Mouse (Mus musculus) inflammation-experienced regulatory T-cells (primary cell): ENCODE data around the gene Mios. TPM values are rescaled to one million over a fixed set of nuclear protein-coding genes. Genes with fewer than 3 reads are reported as not detected.

Experiments used
- polyA plus RNA-seq, 2 experiments: library from polyadenylated mRNA; unstranded; fragments of 100-300 nt; shearing (Covaris generic); gene quantifications; one replicate each; pipeline ENCODE4 v1.2.1; 2017

Mios gene
- 10 to 100 TPM; 20.0 to 31.9 TPM for polyA plus RNA-seq

GRCm38 (mm10) chr6:8209047-8209865 lies at the start of gene Mios:
Gene Mios (plus strand): TSS chr6:8209222.

DNA sequence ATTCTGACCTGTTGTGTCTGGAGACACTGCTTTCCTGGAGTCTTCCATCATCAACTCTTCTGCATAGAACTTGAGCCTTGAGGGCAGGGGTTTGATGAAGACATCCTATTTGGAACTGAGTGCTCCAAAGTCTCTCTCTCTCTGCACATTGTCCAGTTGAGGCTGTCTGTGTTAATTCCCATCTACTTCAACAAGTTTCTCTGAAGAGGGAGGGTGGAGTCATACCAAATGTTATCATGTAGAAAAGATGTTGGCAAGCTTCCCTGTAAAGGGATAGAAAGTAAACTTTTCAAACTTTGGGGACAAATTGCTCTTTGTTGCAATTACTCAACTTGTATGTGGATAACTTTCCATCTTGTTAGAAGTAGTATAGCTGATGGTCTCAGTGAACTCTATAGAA lies 16.5 kb upstream of the Mios start, which contains the start of gene Col28a1:
TSS of gene Col28a1 (minus strand) at position 101 of the 400 bp plus-strand sequence.

DNA sequence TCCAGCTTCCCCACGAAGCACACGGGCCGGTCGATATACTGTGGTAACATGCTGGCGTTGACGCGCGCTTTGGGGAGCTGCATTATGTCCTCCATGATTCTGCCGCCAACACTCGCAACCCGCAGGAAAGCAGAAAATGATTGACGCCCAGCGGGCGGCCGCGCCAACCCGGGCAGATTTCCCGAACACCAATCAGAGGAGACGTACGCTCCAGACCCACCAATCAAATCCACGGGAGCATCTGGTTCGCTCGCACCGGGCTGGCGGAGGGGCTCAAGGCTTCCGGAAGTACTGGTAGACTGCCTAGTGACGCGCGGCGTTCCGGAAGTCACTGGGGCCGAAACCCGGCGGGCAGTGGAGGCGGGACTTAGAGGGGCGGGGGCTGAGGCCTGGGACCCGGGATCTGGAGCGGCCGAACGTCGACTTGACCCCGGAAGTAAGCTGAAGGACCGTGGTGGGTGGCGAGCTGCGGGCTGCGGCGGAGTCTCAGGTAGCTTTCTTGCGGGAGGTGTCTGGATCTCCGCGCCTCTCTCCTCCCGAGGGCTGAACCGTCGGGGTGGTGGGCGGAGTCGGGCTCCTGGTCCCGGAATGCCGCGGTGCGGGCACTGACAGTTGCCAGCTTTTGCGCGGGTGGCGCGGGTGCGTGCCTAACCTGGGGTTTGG lies 50.1 kb downstream of the Mios start, which contains the start of the genes Rpa3, Umad1 and Gm45062:
TSS of gene Rpa3 (minus strand) at position 170 of the 663 bp plus-strand sequence.
TSS of gene Umad1 (plus strand) at position 285 of the 663 bp plus-strand sequence.
TSS of gene Gm45062 (plus strand) at position 447 of the 663 bp plus-strand sequence.

Other genes starting within 250 kb of the Mios start
- gene Col28a1, start 16.6 kb upstream of the Mios start, polyA plus RNA-seq = under 1 TPM in 1 of 2 experiments, not detected in 1; 0.77 TPM
- gene Rpa3, start 50.0 kb downstream of the Mios start, polyA plus RNA-seq = 10 to 100 TPM; 61.9 to 80.8 TPM
- gene Umad1, start 50.1 kb downstream of the Mios start, polyA plus RNA-seq = 10 to 100 TPM; 12.2 to 16.7 TPM
- gene Gm45062, start 50.2 kb downstream of the Mios start, polyA plus RNA-seq = 1 to 10 TPM in 1 of 2 experiments, not detected in 1; 2.6 TPM